Mouse (Mus musculus): Measurements from ENCODE around the gene H2al1d.
"Not testable (repeated sequence)": the region's sequence is repeated elsewhere in the genome, so short reads cannot be mapped to it uniquely, and the experiment has no call there.

Gene H2al1d

DNA sequence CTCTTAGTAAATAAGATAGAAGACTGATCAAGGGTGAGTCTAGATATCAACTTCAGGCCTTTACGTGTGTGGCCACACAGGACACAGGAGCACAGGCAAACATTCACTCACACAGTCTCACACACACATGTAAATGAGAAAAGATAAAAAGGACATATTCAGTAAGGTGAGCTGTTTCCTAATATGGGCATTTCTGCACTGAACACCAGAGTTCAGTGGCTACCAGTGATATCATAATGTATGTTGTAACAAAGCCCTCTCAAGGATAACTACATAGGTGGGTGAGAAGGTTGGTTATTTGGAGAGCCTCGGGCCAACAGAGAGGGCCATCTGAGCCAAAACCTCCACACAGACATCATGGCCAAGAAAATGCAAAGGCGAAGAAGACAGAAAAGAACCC, 3.0 kb downstream of the H2al1d start, which contains the start of gene H2al1e:
Gene H2al1e, plus strand, starts transcription at position 301 of the 400 bp plus-strand sequence.
- not testable (repeated sequence) for H3K4me1 ChIP-seq (replicated peaks; ENCODE audit: low read depth, low read length); H3K9me3 ChIP-seq (ENCODE audit: low read length); H3K36me3 ChIP-seq (ENCODE audit: insufficient read depth, low read length); H3K27me3 ChIP-seq (ENCODE audit: insufficient read depth, low read length); H3K4me3 ChIP-seq (replicated peaks; ENCODE audit: low read length)

GRCm38 (mm10) chrX:11314858-11315257, 6.2 kb downstream of the H2al1d start, which contains the start of gene H2al1f:
TSS of gene H2al1f (plus strand) at chrX:11315158.
- H3K27me3 ChIP-seq (ENCODE audit: insufficient read depth, low read length); H3K4me1 ChIP-seq (replicated peaks; ENCODE audit: low read depth, low read length); H3K36me3 ChIP-seq (ENCODE audit: insufficient read depth, low read length); H3K9me3 ChIP-seq (ENCODE audit: low read length); H3K4me3 ChIP-seq (replicated peaks; ENCODE audit: low read length): not testable (repeated sequence)

- H3K4me1 ChIP-seq (replicated peaks; ENCODE audit: low read depth, low read length); H3K27me3 ChIP-seq (ENCODE audit: insufficient read depth, low read length); H3K9me3 ChIP-seq (ENCODE audit: low read length); H3K36me3 ChIP-seq (ENCODE audit: insufficient read depth, low read length); H3K4me3 ChIP-seq (replicated peaks; ENCODE audit: low read length): not testable (repeated sequence)
These were observed 9.3 kb downstream of the H2al1d start, which contains the start of gene H2al1g for GRCm38 (mm10) chrX:11317956-11318355. TSS of gene H2al1g (plus strand) at chrX:11318256.

DNA sequence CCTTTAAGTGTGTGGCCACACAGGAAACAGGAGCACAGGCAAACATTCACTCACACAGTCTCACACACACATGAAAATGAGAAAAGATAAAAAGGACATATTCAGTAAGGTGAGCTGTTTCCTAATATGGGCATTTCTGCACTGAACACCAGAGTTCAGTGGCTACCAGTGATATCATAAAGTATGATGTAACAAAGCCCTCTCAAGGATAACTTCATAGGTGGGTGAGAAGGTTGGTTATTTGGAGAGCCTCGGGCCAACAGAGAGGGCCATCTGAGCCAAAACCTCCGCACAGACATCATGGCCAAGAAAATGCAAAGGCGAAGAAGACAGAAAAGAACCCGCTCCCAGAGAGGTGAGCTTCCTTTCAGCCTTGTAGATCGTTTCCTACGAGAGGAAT, 12.6 kb downstream of the H2al1d start, which contains the start of gene H2al1h:
Gene H2al1h, plus strand, starts transcription at position 301 of the 400 bp plus-strand sequence.
- H3K36me3 ChIP-seq (ENCODE audit: insufficient read depth, low read length); H3K27me3 ChIP-seq (ENCODE audit: insufficient read depth, low read length); H3K9me3 ChIP-seq (ENCODE audit: low read length); H3K4me1 ChIP-seq (replicated peaks; ENCODE audit: low read depth, low read length); H3K4me3 ChIP-seq (replicated peaks; ENCODE audit: low read length): not testable (repeated sequence)

DNA sequence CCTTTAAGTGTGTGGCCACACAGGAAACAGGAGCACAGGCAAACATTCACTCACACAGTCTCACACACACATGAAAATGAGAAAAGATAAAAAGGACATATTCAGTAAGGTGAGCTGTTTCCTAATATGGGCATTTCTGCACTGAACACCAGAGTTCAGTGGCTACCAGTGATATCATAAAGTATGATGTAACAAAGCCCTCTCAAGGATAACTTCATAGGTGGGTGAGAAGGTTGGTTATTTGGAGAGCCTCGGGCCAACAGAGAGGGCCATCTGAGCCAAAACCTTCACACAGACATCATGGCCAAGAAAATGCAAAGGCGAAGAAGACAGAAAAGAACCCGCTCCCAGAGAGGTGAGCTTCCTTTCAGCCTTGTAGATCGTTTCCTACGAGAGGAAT, 15.7 kb downstream of the H2al1d start, which contains the start of gene H2al1i:
Gene H2al1i, plus strand, starts transcription at position 301 of the 400 bp plus-strand sequence.
- H3K9me3 ChIP-seq (ENCODE audit: low read length); H3K27me3 ChIP-seq (ENCODE audit: insufficient read depth, low read length); H3K4me3 ChIP-seq (replicated peaks; ENCODE audit: low read length); H3K36me3 ChIP-seq (ENCODE audit: insufficient read depth, low read length); H3K4me1 ChIP-seq (replicated peaks; ENCODE audit: low read depth, low read length): not testable (repeated sequence)

DNA sequence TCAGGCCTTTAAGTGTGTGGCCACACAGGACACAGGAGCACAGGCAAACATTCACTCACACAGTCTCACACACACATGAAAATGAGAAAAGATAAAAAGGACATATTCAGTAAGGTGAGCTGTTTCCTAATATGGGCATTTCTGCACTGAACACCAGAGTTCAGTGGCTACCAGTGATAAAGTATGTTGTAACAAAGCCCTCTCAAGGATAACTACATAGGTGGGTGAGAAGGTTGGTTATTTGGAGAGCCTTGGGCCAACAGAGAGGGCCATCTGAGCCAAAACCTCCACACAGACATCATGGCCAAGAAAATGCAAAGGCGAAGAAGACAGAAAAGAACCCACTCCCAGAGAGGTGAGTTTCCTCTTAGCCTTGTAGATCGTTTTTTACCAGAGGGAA, 18.9 kb downstream of the H2al1d start, which contains the start of gene H2al1j:
Gene H2al1j, plus strand, starts transcription at position 301 of the 400 bp plus-strand sequence.
- not testable (repeated sequence) for H3K27me3 ChIP-seq (ENCODE audit: insufficient read depth, low read length); H3K4me1 ChIP-seq (replicated peaks; ENCODE audit: low read depth, low read length); H3K9me3 ChIP-seq (ENCODE audit: low read length); H3K36me3 ChIP-seq (ENCODE audit: insufficient read depth, low read length); H3K4me3 ChIP-seq (replicated peaks; ENCODE audit: low read length)

GRCm38 (mm10) chrX:11345762-11346161, 37.1 kb downstream of the H2al1d start:
- no peaks in the 10 kb centered on the region for H3K9me3 ChIP-seq (ENCODE audit: low read length)
- TF ChIP-seq CTCF (conservative IDR thresholded peaks at IDR 0.05; ENCODE audit: low read length) (no peak), NANOG (IDR thresholded peaks at IDR 0.05; ENCODE audit: borderline replicate concordance, low read length) (no peak), POU5F1 (IDR thresholded peaks at IDR 0.05; ENCODE audit: borderline replicate concordance, low read length) (no peak)
- H3K4me1 ChIP-seq (replicated peaks; ENCODE audit: low read depth, low read length) = no peaks in the 10 kb centered on the region
- H3K4me3 ChIP-seq (replicated peaks; ENCODE audit: low read length) = no peak overlapping the region
- no peaks in the 10 kb centered on the region for H3K27me3 ChIP-seq (ENCODE audit: insufficient read depth, low read length)
- H3K36me3 ChIP-seq (ENCODE audit: insufficient read depth, low read length) = no peaks in the 10 kb centered on the region

- H3K27me3 ChIP-seq (ENCODE audit: insufficient read depth, low read length) = no peaks in the 10 kb centered on the region
- TF ChIP-seq CTCF (conservative IDR thresholded peaks at IDR 0.05; ENCODE audit: low read length) (no peak), POU5F1 (IDR thresholded peaks at IDR 0.05; ENCODE audit: borderline replicate concordance, low read length) (no peak), NANOG (IDR thresholded peaks at IDR 0.05; ENCODE audit: borderline replicate concordance, low read length) (no peak)
- no peak overlapping the region for H3K4me3 ChIP-seq (replicated peaks; ENCODE audit: low read length)
- no peaks in the 10 kb centered on the region for H3K9me3 ChIP-seq (ENCODE audit: low read length)
- H3K4me1 ChIP-seq (replicated peaks; ENCODE audit: low read depth, low read length) = no peaks in the 10 kb centered on the region
- H3K36me3 ChIP-seq (ENCODE audit: insufficient read depth, low read length) = no peaks in the 10 kb centered on the region
These were observed 38.1 kb downstream of the H2al1d start for GRCm38 (mm10) chrX:11346756-11347155.
